Mouse (Mus musculus): ENCODE data around the gene Atrnl1.

DNA sequence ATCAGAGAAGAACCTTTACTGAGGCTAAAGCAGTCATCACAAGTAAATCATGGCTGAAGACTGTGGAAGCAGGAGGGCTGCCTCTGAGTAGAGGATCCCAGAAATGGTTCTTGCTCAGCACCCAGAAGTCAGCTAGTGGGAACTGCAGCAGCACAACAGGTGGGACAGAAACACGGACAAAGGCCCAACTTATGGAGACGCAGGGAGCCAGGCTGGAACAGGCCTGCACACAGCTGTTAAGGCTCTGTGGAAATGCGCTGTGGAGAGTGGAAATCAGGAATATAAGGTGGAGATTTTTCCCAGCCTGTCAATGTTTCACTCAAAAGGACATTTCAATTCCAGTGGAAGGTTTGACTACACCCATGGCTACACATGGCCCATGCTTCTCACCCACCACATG, 406.6 kb downstream of the Atrnl1 start:
- TF ChIP-seq POLR2A (IDR thresholded peaks at IDR 0.05; ENCODE audit: low read depth, low read length) (no peak), CTCF (IDR thresholded peaks at IDR 0.05; ENCODE audit: extremely low read depth, insufficient read depth, insufficient read length, insufficient replicate concordance) (no peak)
